Mouse (Mus musculus): ENCODE data around the gene Gm42906. TPM values are rescaled to one million over a fixed set of nuclear protein-coding genes. Genes with fewer than 3 reads are reported as not detected.

Gene Gm42906
- polyA plus RNA-seq, 1 experiment from 2014 or later: not detected

GRCm38 (mm10) chr5:151348418-151348817 is 79.5 kb downstream of the Gm42906 start:
- H3K4me2 ChIP-seq (ENCODE audit: low read length): no peak overlapping the region
- no peak overlapping the region for H3K9ac ChIP-seq (ENCODE audit: low read depth, low read length)
- no peaks in the 10 kb centered on the region for H3K4me1 ChIP-seq (ENCODE audit: control insufficient read depth, insufficient read depth, low read length)
- H3K27ac ChIP-seq (ENCODE audit: low read length): no peak overlapping the region
- no peak for ATAC-seq
- no peaks in the 10 kb centered on the region for H3K27me3 ChIP-seq (ENCODE audit: control insufficient read depth, insufficient read depth, low read depth, low read length)
- no peaks in the 10 kb centered on the region for H3K9me3 ChIP-seq (replicated peaks; ENCODE audit: control insufficient read depth, low read length, poor library complexity, severe bottlenecking)
- WGBS: 81% methylated on average over 3 of the region's 3 CpGs
- H3K36me3 ChIP-seq (ENCODE audit: control insufficient read depth, insufficient read depth, low read length): no peaks in the 10 kb centered on the region
- no peak overlapping the region for H3K4me3 ChIP-seq (ENCODE audit: low read depth, low read length)

- Histone ChIP-seq H3K4me3 (ENCODE audit: low read depth, low read length) (no peak overlapping the region), H3K27me3 (ENCODE audit: control insufficient read depth, insufficient read depth, low read depth, low read length) (no peaks in the 10 kb centered on the region), H3K27ac (ENCODE audit: low read length) (no peak overlapping the region), H3K4me1 (ENCODE audit: control insufficient read depth, insufficient read depth, low read length) (no peaks in the 10 kb centered on the region), H3K4me2 (ENCODE audit: low read length) (no peak overlapping the region), H3K9me3 (replicated peaks; ENCODE audit: control insufficient read depth, low read length, poor library complexity, severe bottlenecking) (no peaks in the 10 kb centered on the region), H3K36me3 (ENCODE audit: control insufficient read depth, insufficient read depth, low read length) (no peaks in the 10 kb centered on the region), H3K9ac (ENCODE audit: low read depth, low read length) (no peak overlapping the region)
- 90% methylated on average over 8 of the region's 8 CpGs for WGBS
- no peak for ATAC-seq
Observed at GRCm38 (mm10) chr5:151346626-151347025, 81.3 kb downstream of the Gm42906 start.

- H3K9me3 ChIP-seq (replicated peaks; ENCODE audit: control insufficient read depth, low read length, poor library complexity, severe bottlenecking): no peaks in the 10 kb centered on the region
- no peak overlapping the region for H3K9ac ChIP-seq (ENCODE audit: low read depth, low read length)
- H3K27me3 ChIP-seq (ENCODE audit: control insufficient read depth, insufficient read depth, low read depth, low read length): no peaks in the 10 kb centered on the region
- no peak overlapping the region for H3K27ac ChIP-seq (ENCODE audit: low read length)
- no peak overlapping the region for H3K4me2 ChIP-seq (ENCODE audit: low read length)
- WGBS: 79% methylated on average over 4 of the region's 4 CpGs
- no peaks in the 10 kb centered on the region for H3K4me1 ChIP-seq (ENCODE audit: control insufficient read depth, insufficient read depth, low read length)
- H3K4me3 ChIP-seq (ENCODE audit: low read depth, low read length): no peak overlapping the region
- no peaks in the 10 kb centered on the region for H3K36me3 ChIP-seq (ENCODE audit: control insufficient read depth, insufficient read depth, low read length)
- no peak for ATAC-seq
Observed at GRCm38 (mm10) chr5:151344737-151345136, 83.2 kb downstream of the Gm42906 start.

GRCm38 (mm10) chr5:151333686-151334085 is 94.3 kb downstream of the Gm42906 start:
- Histone ChIP-seq H3K27ac (ENCODE audit: low read length) (no peak overlapping the region), H3K27me3 (ENCODE audit: control insufficient read depth, insufficient read depth, low read depth, low read length) (no peaks in the 10 kb centered on the region), H3K9me3 (replicated peaks; ENCODE audit: control insufficient read depth, low read length, poor library complexity, severe bottlenecking) (no peaks in the 10 kb centered on the region), H3K4me2 (ENCODE audit: low read length) (no peak overlapping the region), H3K9ac (ENCODE audit: low read depth, low read length) (no peak overlapping the region), H3K4me3 (ENCODE audit: low read depth, low read length) (no peak overlapping the region), H3K36me3 (ENCODE audit: control insufficient read depth, insufficient read depth, low read length) (no peaks in the 10 kb centered on the region), H3K4me1 (ENCODE audit: control insufficient read depth, insufficient read depth, low read length) (no peaks in the 10 kb centered on the region)
- ATAC-seq: no peak

- Histone ChIP-seq H3K9ac (ENCODE audit: low read depth, low read length) (no peak overlapping the region), H3K9me3 (replicated peaks; ENCODE audit: control insufficient read depth, low read length, poor library complexity, severe bottlenecking) (no peaks in the 10 kb centered on the region), H3K36me3 (ENCODE audit: control insufficient read depth, insufficient read depth, low read length) (no peaks in the 10 kb centered on the region), H3K27ac (ENCODE audit: low read length) (no peak overlapping the region), H3K4me1 (ENCODE audit: control insufficient read depth, insufficient read depth, low read length) (no peaks in the 10 kb centered on the region), H3K4me2 (ENCODE audit: low read length) (no peak overlapping the region), H3K4me3 (ENCODE audit: low read depth, low read length) (no peak overlapping the region), H3K27me3 (ENCODE audit: control insufficient read depth, insufficient read depth, low read depth, low read length) (no peaks in the 10 kb centered on the region)
- no peak for ATAC-seq
Observed at GRCm38 (mm10) chr5:151333191-151333594, 94.8 kb downstream of the Gm42906 start.

GRCm38 (mm10) chr5:151315804-151316597 is 112.0 kb downstream of the Gm42906 start:
- no peaks in the 10 kb centered on the region for H3K9me3 ChIP-seq (replicated peaks; ENCODE audit: control insufficient read depth, low read length, poor library complexity, severe bottlenecking)
- WGBS: 77% methylated on average over 10 of the region's 10 CpGs

GRCm38 (mm10) chr5:151300286-151300685 is 127.7 kb downstream of the Gm42906 start:
- Histone ChIP-seq H3K36me3 (ENCODE audit: control insufficient read depth, insufficient read depth, low read length) (no peaks in the 10 kb centered on the region), H3K4me2 (ENCODE audit: low read length) (no peak overlapping the region), H3K9ac (ENCODE audit: low read depth, low read length) (no peak overlapping the region), H3K4me1 (ENCODE audit: control insufficient read depth, insufficient read depth, low read length) (no peaks in the 10 kb centered on the region), H3K4me3 (ENCODE audit: low read depth, low read length) (no peak overlapping the region), H3K27me3 (ENCODE audit: control insufficient read depth, insufficient read depth, low read depth, low read length) (no peaks in the 10 kb centered on the region), H3K27ac (ENCODE audit: low read length) (no peak overlapping the region), H3K9me3 (replicated peaks; ENCODE audit: control insufficient read depth, low read length, poor library complexity, severe bottlenecking) (no peaks in the 10 kb centered on the region; the same call in 1 of the 2 replicates)
- no peak for ATAC-seq
- WGBS: 87% methylated on average over 2 of the region's 2 CpGs

More at GRCm38 (mm10) chr5:151315804-151316597, 112.0 kb downstream of the Gm42906 start:
- Histone ChIP-seq H3K4me3 (ENCODE audit: low read depth, low read length) (no peak overlapping the region), H3K9ac (ENCODE audit: low read depth, low read length) (no peak overlapping the region), H3K4me1 (ENCODE audit: control insufficient read depth, insufficient read depth, low read length) (no peaks in the 10 kb centered on the region), H3K4me2 (ENCODE audit: low read length) (no peak overlapping the region), H3K27ac (ENCODE audit: low read length) (no peak overlapping the region), H3K27me3 (ENCODE audit: control insufficient read depth, insufficient read depth, low read depth, low read length) (no peaks in the 10 kb centered on the region), H3K36me3 (ENCODE audit: control insufficient read depth, insufficient read depth, low read length) (no peaks in the 10 kb centered on the region)
- no peak for ATAC-seq

- H3K27me3 ChIP-seq (ENCODE audit: control insufficient read depth, insufficient read depth, low read depth, low read length): no peaks in the 10 kb centered on the region
- no peak overlapping the region for H3K27ac ChIP-seq (ENCODE audit: low read length)
- no peaks in the 10 kb centered on the region for H3K36me3 ChIP-seq (ENCODE audit: control insufficient read depth, insufficient read depth, low read length)
- no peaks in the 10 kb centered on the region; the same call in 1 of the 2 replicates for H3K9me3 ChIP-seq (replicated peaks; ENCODE audit: control insufficient read depth, low read length, poor library complexity, severe bottlenecking)
- no peak for ATAC-seq
- H3K4me2 ChIP-seq (ENCODE audit: low read length): no peak overlapping the region
- 95% methylated on average over 7 of the region's 7 CpGs for WGBS
- no peak overlapping the region for H3K9ac ChIP-seq (ENCODE audit: low read depth, low read length)
- H3K4me1 ChIP-seq (ENCODE audit: control insufficient read depth, insufficient read depth, low read length): no peaks in the 10 kb centered on the region
- no peak overlapping the region for H3K4me3 ChIP-seq (ENCODE audit: low read depth, low read length)
Observed at GRCm38 (mm10) chr5:151299576-151299975, 128.4 kb downstream of the Gm42906 start.

- Histone ChIP-seq H3K27me3 (ENCODE audit: control insufficient read depth, insufficient read depth, low read depth, low read length) (no peaks in the 10 kb centered on the region), H3K27ac (ENCODE audit: low read length) (no peak overlapping the region), H3K4me3 (ENCODE audit: low read depth, low read length) (no peak overlapping the region), H3K4me2 (ENCODE audit: low read length) (no peak overlapping the region), H3K9ac (ENCODE audit: low read depth, low read length) (no peak overlapping the region), H3K4me1 (ENCODE audit: control insufficient read depth, insufficient read depth, low read length) (no peaks in the 10 kb centered on the region), H3K36me3 (ENCODE audit: control insufficient read depth, insufficient read depth, low read length) (no peaks in the 10 kb centered on the region), H3K9me3 (replicated peaks; ENCODE audit: control insufficient read depth, low read length, poor library complexity, severe bottlenecking) (no peaks in the 10 kb centered on the region; the same call in 1 of the 2 replicates)
- 77% methylated on average over 4 of the region's 4 CpGs for WGBS
- ATAC-seq: no peak
Observed at GRCm38 (mm10) chr5:151298371-151298770, 129.6 kb downstream of the Gm42906 start.

Measured in midbrain, embryonic 16.5 days (tissue).